Mouse (Mus musculus) retina, postnatal 1 day (tissue): ENCODE results near the gene U2af1.

Source experiments
- DNase-seq: peaks from one replicate; pipeline ENCODE4 v3.0.0-alpha.2; 2012

Gene U2af1

DNA sequence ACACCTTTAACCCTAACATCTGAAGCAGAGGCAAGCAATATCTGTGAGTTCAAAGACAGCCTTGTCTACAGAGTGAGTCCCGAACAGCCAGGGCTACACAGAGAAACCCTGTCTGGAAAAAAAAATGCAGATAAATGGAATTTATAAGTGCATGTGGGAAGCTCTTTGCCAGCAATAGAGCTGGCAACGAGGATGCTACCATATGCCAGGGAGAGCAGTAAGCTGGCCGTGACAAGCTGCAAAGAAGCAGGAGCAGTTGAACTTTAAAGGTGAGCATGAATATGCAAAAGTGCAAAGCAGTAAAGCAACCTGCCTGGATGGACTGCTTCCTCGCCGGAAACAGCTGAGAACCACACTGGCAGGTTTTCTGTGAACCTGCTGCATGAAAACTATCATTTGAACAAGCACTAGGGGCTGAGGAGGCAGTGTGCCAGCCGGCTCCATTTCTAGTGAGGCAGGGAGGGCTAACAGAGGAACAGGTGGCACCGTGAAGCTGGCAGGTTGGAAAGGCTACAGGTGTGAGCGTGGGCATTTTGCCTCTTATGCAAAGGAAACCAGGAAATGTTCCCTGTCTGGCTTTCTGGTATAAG, 2.1 kb upstream of the U2af1 start:
- DNase-seq, result no peak

DNA sequence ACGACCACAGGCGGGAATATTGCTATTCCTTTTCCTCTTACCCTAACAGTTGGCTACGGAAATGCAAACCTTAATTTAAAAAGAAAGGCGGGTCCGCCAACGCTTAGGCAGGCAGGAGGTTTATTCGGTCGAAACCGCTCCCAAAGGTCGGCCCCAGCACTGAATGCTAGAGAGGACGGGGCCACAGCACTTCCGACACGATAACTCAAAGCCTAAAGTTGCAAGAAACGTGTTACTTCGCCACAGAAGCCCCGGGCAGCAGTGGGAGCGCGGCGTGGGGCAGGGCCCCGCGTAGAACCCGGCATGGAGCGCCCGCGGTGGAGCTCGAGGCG, 590 bp downstream of the U2af1 start:
- DNase-seq, result no peak

DNA sequence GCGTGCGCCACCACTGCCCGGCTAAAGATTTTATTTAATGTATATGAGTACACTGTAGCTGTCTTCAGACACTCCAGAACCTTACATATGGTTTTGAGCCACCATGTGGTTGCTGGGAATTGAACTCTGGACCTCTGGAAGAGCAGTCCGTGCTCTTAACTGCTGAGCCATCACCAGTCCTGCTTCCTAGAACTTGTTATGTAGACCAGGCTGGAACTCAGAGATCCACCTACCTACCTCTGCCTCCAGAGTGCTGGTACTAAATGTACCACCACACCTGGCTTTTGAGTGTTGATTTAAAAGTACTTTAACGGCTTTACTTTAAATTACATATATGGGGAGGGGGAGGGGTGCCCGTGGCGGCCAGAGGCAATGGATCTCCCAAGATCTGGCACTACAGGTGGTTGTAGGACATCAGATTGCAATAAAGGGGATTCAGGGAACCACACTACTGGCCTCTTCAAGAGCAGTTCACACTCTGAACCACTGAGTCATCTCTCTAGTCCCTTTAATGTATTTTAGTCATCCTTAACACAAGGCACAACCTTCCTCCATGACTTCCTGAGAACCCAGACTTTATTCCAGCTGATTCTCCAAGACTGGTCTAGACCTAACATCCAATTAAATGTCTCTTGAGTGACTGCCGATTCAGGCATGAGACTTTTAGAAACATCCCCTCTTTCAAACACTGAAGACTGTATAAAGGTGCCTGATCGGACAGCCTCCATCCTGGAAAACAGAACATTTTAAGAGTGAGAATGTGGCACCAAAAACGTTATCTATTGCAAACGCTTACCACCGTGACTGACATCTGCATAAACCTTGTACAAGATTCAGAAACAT, 1.3 kb downstream of the U2af1 start:
- no peak for DNase-seq

DNA sequence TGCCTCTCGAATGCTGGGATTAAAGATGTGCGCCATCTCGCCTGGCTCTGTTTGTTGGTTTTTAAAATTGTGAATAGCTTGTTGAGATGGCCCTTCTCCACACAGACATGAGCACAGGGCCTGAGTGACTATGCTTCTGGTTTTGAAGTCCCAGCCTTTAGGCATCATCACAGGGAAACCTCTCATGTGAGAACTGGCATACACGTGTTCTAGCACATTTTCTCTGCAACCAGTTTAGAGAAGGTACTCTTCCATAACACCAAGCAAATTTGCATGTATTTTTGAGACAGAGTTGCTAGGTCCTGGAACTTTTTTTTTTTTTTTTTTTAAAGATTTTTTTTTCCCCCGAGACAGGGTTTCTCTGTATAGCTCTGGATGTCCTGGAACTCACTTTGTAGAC, 2.0 kb downstream of the U2af1 start:
- no peak for DNase-seq

DNA sequence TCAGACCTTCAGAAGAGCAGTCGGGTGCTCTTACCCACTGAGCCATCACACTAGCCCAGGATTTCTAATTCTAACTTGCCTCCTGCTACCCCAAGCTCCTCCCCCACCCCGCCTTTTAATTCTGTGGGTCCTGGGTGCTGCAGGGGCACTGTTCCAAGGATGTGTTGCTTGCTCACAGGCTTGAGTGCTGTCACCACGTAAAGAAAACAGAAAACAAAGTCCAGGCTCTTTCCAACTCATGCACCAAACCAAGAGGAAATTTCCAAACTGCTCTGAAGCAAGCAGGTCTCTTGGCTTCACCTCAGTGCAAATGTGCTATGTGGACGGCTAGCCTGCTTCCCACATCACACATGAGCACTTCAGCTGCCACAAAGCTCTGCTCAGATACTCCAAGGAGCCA, 3.3 kb downstream of the U2af1 start:
- DNase-seq, result no peak

DNA sequence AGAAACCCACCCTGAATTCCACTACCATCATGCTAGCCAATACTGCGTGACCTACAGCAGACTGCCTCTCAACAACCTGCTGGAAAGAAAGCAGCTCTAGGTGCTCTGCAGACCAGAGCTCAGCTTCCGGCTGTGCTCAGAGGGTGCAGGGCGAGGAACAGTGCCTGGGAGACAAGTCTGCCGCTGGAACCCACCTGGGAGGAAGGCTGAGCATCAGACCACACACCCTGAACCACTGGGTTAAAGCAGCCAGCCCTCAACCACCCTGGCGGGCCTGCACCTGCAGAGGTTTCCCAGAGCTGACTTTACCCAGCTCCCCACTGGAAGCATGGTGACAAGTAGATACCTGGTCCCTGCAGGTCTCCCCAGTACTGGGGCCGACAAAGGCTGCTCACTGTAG, 5.4 kb downstream of the U2af1 start:
- DNase-seq, result no peak

DNA sequence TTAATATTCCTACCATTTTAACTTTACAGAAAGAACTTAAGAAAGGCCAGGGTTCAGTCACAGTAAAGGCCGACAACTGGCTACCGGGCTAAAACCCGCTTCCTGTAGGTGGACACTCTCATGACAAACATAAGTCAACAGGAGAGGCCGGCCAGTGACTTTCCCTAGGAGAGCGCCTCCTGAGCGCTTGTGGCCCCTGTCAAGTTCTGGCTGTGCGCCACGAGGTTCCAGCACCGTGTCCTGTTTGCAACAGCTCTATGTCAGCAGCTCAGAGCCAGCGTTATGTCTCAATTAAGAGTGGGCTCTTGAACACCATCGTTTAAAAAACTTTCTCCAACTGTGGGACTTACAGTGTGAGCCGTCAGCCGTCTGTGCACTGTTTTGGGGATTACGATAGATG, 6.5 kb downstream of the U2af1 start:
- DNase-seq, result no peak

DNA sequence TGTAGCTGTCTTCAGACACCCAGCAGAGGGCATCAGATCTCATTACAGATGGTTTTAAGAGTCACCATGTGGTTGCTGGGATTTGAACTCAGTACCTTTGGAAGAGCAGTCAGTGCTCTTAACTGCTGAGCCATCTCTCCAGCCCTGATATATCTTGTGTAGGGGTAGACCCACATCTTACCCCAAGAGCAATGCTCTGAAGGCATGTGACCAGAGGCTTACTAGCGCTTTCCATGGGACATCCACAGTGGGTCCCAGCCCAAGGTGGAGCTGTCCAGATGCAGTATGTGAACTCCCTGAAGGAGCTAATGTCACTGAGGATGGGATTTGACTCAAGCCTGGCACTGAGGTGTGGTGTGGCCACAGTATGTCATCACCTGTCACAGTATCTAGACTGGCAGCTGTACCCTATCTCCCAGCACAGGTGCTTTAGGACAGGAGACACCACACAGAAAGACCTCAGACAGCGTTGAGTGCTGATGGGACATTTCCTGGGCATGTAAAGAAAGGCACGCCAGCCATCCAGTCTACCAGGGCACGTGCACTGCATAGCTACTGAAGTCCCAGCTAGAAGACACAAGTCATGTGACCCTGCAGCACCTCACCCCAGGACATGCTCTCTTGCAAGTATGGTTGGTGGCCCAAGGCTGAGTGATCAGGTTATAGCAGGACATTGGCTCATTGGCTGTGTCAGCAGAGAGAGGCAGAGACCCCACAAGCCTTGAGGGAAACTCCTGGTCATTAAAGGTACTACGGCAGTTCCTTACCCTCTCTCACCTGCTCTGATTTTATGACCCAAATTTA, 12.3 kb downstream of the U2af1 start:
- DNase-seq, result no peak

DNA sequence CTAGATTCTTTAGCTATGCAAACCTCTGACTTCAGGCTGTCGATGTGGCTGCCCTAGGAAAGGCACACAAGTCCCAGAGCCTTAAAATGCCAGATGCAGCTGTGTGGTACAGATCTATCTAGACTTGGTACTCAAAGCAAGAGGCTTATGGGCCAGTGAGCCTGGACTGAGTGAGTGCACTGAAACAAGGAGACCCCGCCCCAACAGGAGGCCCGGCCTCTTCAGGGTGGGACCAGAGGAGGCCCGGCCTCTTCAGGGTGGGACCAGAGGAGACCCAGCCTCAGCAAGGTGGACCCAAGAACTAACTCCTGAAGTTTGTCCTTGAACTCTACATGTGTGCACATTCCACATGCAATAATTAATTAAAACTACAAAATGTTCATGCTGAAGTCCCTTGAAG, 15.8 kb downstream of the U2af1 start:
- DNase-seq, result no peak

DNA sequence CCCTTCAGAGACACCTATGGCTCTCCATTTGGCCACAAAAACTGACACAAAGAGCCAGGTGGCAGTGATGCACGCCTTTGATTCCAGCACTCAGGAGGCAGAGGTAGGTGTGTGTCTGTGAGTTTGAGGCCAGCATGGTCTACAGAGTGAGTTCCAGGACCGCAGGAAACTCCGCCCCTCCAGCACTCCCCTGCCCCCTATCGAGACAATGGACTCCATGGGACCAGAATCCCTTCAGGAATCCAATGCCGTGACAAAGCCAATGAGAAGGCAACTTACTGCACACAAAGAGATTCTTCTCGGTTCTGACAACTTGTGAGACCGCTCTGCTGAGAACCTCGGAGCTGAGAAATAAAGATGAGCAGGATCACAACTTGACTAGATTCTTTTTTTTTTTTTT, 16.4 kb downstream of the U2af1 start:
- DNase-seq, result no peak

DNA sequence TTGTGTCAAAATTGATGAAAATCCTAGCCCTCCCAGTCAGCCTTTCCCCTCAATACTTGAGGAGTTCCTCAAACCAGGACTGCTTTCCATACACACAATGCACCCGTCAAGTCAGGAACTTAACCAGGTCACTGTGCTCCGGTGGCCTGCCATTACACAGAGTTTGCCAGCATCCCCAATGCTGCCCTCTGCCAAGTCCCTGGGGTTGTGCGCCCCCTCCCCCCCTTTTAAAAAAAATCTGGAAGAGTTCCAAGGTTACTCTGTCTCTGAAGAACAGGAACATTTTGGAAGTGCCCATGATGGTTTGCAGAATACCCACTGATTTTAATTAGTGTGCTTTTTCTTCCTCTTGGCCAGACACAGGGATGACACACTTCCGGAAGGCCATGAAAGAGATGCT, 19.0 kb downstream of the U2af1 start:
- DNase-seq, result peak; percentile 75

DNA sequence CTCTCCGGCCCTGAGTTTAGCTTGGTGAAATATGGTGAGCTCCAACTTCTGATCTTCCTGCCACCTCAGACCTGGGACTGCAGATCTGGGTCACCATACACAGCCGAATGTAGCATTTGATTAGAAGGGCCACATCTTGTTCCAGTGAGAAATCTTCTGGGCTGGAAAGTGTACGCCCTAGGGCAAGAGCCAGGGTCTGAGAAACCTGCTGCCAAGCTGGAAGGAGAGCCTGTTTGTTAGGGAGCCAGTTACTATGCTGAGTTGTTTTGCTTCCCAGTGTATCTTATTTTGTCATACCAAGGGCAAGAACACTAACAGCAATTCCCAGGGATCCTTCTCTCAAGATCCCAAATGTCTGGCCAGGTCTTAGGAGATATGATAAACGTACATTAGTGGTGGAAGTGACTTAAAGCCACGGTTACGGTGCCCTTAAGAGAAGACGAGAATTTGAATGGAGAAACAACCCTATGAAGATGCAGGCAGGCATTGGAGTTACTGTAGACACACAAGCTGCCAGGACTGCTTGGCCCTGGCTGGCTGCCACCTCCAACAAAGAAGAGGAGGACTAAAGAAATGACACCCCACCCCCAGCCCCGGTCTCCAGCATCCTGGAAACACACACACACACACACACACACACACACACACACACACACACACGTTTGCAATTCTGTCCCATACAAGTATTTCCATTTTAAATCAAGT, 20.7 kb downstream of the U2af1 start:
- peak; percentile 38 for DNase-seq

DNA sequence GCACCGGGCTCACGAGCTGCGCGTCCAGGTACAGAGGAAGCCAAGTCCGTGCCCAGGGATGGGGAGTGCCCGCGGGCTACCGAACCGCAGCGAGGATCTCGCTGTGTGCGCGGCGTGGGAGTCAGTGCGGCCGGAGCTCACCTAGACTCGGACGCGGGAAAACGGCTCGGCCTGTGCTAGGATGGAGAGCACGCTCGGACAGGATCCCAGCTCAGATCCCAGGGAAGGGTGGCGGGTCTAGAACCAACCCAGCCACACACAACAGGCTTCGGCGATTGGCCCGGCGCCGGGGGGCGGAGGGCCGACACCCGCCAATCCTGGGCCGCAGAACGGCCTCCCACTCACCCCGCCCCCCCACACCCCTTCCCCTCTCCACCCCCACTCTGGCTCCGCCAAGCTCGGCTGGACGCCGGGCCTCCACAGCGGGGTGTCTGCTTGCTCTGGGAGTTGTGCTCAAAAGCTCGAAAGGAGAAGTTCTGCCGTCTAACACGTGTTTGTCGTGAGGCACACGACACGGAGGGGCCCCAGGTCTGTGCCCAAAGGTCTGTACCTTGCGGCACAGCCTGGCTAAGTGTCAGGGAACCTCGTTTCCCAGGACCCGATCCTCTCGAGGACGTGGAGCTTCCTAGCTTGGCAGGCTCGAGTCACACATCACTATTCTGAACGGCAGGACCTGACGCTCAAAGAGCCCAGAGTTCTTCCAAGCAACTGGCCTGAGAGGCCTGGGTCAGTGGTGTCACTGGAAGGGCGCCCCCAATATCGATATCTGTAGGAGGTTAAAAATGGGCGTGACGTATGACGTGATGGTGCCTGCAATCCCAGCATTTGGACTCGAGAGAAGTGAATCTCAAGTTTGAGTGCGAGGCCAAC, 21.5 kb downstream of the U2af1 start, which contains the start of gene Cbs:
Gene Cbs (minus strand): TSS at position 297 of the 870 bp plus-strand sequence.
- DNase-seq, result peak; percentile 78

DNA sequence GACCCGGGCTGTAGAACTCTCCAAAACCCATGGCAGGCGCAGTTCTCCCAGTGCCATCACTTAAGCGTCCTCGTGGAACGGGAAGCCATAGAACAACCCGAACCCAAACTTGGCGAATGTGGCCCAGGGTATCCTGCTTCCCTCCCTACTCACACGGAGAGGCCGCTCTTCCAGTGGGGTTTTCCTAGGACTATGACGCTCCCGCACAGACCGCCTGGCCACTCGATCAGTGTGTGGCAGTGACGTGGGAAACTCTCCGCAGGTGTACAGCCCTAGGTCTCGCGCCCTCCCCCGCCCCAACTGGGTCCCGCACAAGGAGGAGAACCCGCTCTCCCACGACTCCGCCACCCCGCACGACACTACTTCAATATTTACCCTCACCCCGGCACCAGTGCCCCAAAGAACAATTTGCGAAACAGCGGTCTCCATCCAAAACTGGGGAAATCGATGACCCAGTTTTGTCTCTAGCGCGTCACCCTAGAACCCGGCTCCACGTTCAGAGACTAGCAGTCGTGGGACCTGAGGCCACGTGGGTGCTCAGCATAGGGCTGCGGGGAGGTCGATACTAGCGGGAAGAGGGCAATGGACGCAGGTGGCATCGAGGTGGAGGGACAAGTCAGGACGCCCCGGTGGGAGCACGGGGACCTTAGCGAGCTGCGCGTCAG, 22.3 kb downstream of the U2af1 start:
- no peak for DNase-seq

DNA sequence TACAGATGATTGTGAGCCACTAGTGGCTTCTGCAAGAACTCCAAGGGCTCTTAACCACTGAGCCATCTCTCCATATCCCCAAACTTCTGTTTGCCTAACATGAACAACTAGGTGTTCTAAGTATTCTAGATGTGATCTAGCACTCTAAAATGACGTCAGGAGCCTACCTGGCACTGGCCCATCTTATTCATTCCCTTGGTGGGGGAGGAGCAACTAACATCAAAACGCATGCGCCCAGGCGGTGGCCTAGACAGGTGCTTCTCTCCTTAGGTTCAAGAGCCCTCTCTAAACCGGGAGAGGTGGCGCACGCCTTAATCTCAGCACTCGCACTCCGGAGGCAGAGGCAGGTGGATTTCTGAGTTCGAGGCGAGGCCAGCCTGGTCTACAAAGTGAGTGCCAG, 22.9 kb downstream of the U2af1 start:
- DNase-seq, result no peak

DNA sequence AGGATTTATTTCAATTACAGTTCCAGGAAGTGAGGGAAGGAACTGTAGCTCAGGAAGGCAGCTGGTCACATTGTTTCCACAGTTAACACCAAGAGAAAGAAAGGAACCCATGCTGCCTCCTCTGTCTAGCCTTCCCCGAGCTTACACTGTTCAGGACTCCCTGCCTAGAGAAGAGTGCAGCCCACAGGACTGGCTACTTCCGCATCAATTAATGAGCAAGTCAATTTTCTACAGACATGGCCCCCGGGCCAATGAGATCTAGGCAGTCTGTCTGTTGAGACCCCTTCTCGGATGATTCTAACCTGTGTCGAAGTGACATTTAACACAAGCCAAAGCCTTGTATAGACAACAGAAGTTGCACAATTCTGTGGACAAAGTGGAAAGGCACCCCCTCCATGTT, 23.8 kb downstream of the U2af1 start:
- DNase-seq, result no peak

DNA sequence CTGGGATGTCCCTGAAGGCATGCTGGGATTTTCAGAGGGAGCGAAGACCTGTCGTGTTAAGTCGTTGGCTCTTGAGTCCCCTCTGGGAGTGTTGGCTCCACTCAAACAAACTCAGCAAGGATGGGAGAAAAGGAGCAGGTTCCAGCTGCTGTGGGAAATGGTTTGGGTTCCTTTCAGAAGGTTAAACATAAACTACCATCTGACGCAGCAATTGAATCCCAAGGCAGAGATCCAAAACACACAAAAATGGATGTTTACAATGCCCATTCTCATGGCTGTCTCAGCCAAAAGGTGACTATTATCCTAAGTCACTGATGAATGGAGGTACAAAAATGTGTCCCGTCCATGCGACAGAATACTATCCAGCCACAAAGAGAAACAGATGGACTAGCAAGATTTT, 25.7 kb downstream of the U2af1 start:
- no peak for DNase-seq

DNA sequence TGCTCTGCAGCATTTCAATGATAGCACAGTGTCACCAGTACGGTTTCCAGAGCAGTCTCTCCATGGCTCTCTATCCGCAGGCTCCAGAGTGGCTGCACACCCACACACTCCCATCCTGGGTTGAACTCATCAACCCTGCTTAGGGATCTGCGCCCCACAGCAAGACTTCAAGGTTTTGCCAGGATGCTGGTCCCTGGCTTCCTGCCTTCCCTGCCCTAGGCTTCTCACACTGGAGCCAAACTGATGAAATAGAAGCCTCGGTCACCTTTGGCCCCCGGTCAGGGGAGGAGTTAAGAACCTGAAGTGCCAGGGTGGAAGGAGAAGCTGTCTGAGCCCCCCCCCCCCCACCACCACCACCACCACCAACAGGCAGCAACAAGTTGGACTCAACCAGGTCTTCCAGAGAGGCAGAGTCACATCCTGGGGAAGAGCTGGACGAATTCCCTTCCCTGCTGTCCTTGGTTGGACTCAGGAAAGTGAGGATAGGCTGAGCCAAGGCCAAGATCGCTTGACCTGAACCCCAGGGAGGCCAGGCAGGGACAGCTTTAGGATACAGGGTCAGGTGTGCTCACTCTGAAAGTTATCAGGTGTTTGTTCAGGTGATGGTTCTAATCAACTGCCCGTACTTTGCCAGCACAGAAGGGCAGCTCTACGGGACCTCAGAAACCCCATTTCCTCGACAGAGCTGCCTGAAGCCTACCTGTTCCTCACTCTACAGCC, 27.5 kb downstream of the U2af1 start:
- DNase-seq, result no peak

DNA sequence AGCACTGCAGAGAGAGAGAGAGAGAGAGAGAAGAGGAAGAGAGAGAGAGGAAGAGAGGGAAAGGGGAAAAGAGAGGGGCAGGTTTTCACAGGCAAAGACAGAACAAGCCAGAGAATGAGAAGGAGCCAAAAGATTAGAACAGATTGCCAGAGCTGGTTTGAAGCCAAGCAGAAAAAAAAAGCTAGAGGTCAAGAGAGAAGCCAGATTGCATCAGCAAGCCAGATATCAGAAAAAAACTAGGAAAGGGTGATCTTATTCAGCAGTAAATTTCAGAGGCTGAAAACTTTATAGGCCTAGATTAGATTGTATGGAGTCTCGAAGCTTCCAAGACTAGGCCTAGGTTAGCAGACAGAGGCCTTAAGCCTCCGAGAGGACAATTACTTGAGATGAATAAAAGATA, 30.7 kb downstream of the U2af1 start:
- no peak for DNase-seq

DNA sequence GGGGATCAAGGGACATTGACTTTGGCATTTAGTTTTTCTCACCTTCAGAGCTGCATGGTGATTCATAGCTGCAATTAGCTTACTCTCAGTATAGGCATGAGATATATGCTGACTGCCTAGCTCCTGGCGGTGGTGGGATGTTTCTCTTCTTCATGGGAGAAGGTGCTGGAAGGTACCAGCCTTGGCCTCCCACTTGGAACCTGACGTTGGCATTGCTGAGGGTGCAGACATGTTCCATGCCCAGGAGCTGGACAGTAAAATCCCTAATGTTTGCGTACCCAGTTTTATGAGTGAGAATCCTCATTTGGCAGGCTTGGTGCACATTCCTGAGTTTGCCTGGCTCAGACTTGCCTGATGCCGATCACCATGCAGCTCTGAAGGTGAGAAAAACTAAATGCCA, 35.6 kb downstream of the U2af1 start:
- DNase-seq, result no peak
